Mouse (Mus musculus) lung, adult 2 months (tissue): ENCODE results near the gene Dhx30.

Source experiments
- CTCF ChIP-seq: fragments of 200-500 bp; IDR thresholded peaks from 2 replicates; pipeline ENCODE4 v1.5.1; 2011; ENCODE audit warnings: mild to moderate bottlenecking, low read length, control low read depth; ENCODE audit not compliant: insufficient read depth
- POLR2A ChIP-seq: fragments of 200-500 bp; IDR thresholded peaks from 2 replicates; pipeline ENCODE4 v1.6.1; 2011; ENCODE audit warnings: low read depth, mild to moderate bottlenecking, control low read depth, low read length, borderline replicate concordance; ENCODE audit errors: extremely low read depth

DNA sequence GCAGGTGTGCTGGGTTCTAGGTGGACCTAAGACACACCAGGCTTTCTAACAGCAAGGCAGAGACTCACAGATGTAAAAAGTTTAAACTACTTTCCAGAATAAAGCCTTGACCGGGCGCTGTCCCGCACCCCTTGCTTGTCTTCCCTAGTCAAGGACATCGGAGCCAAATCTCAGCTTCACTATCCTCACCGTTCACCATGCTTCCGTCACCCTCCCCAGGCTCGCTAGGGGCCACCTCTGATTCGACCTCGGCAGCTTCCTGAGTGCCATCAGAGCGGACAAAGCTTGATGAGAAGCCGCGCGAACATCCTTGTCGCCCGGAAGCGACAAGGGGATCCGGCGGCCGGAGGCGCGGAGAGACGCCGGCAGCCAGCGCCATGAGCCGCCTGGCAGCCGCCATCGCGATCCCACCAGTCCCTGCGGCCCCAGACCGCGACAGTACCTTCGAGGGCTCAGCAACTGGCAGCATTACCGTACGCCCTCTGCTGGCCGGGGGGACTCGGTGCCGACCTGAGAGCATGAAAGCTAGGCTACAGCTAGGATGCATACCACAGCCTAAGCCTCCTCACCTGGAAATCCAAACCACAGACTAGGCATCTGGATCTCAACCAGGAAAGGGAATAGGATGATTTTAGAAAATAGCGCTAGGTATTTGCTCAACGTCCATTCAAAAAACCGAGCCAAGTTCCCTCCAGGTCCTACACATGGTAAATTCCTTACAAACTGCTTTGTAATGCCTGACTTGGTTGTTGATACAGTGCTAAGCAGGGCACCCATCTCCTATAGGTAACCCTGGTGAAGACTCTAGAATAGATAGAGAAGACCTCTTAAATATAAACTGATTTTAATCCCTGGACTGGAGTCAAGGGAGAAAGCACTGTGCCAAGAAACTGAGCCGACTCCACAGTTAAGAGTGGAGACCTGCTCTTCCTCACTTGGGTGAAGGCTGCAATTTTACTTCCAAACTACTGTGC, 16.7 kb downstream of the Dhx30 start:
- peak; percentile 32; the same call in 1 of the 2 replicates for TF ChIP-seq POLR2A
- TF ChIP-seq CTCF, result peak; percentile 89
